Mouse (Mus musculus) CH12.LX (cell line): ENCODE measurements around the gene Map2k6.

Experiments used
- MXI1 ChIP-seq: IDR thresholded peaks from 2 replicates; pipeline ENCODE4 v1.6.1; 2011; ENCODE audit warnings: mild to moderate bottlenecking, low read depth, low read length, improper control_type of control experiment
- MYC ChIP-seq: IDR thresholded peaks from 2 replicates; pipeline ENCODE4 v1.6.1; 2011; ENCODE audit warnings: low read depth, mild to moderate bottlenecking, improper control_type of control experiment, low read length
- POLR2A ChIP-seq: IDR thresholded peaks from 2 replicates; pipeline ENCODE4 v1.6.1; 2011; ENCODE audit warnings: low read depth, mild to moderate bottlenecking, improper control_type of control experiment, low read length
- TCF12 ChIP-seq: IDR thresholded peaks from 2 replicates; pipeline ENCODE4 v1.6.1; 2014; ENCODE audit warnings: low read depth, mild to moderate bottlenecking, inconsistent platforms, low read length, improper control_type of control experiment

DNA sequence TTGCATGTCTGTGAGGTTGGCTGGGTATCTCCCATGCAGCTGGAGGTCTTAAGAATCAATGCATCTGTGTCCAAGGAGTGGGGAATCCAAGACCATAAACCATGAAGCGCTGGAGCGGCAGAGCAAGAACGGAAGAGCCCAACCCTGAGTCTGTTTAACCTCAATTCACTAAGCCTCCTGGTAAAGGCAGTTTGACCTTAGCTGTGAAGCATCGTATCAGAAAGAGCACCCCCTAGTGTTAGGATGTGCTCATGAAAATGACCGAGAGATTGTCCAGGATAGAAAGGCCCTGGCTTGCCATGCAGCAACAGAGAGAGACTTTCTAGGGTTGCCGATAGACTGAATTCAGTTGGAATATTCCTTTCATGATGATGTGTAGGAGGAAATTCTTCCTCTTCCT, 84.2 kb downstream of the Map2k6 start:
- TF ChIP-seq POLR2A, result no peak
- no peak; the same call in 1 of the 2 replicates for TF ChIP-seq TCF12
- no peak for TF ChIP-seq MXI1
- TF ChIP-seq MYC, result peak; percentile 30; the same call in 1 of the 2 replicates
